Comparison of ENCODE assay signal across 21 mouse cellular contexts in the genomic region with DNA sequence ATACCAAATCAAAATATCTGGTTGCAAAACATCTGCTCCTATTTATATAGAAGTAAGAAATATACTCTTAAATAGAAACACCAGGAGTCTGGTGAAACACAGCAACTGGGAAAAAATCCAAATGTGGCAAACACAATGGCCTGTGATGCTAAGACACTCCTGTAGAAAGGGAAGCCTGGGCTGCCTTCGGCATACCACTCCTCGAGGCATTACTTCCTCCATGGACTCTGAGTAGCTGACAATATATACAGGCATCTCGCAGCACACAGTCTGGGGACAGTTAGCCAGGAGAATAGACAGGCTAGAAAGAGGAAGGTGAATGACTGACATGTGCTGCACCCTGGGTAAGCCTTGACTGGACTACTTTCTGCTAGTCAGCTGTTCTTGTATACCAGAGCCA.
DNase-seq lines count a peak whose midpoint lies in the region; ATAC-seq and TF ChIP-seq lines count a peak whose summit lies in the region.
"Had no signal": no experiment of that assay in that cellular context is flagged by ENCODE, and none has a peak within 500 bp of the region (broad histone marks: within the 10 kb centered on the region; RNA-seq: fewer than 3 reads in every experiment).

No protein-coding gene starts in this region.

- H3K36me3 ChIP-seq in liver, adult 2 months (ENCODE audit: control insufficient read depth, insufficient read depth, low read length), result no peaks in the 10 kb centered on the region
- no peaks in the 10 kb centered on the region for H3K36me3 ChIP-seq in liver, embryonic 11.5 days (ENCODE audit: control insufficient read depth, insufficient read depth, low read length)
- H3K36me3 ChIP-seq: G1E; heart, embryonic 12.5 days; neural tube, embryonic 15.5 days had no signal

- no peak overlapping the region for H3K4me2 ChIP-seq in liver, embryonic 11.5 days
- H3K4me2 ChIP-seq: heart, embryonic 12.5 days; midbrain, embryonic 11.5 days; neural tube, embryonic 15.5 days had no signal

- no peaks in the 10 kb centered on the region for H3K9me3 ChIP-seq in liver, embryonic 11.5 days (ENCODE audit: control insufficient read depth, low read length)
- H3K9me3 ChIP-seq: G1E; heart, embryonic 12.5 days; neural tube, embryonic 15.5 days had no signal

- no peak for ATAC-seq in liver, embryonic 11.5 days (replicated peaks; ENCODE audit: low FRiP score)
- ATAC-seq in hematopoietic stem cell, adult 5-6 weeks (replicated peaks in 1 of 2; ENCODE audit: insufficient read depth in 1 of 2, low FRiP score in 2 of 2, low TSS enrichment in 1 of 2, low read depth in 1 of 2, poor library complexity in 2 of 2, severe bottlenecking in 2 of 2), result 0 out of 4 replicates have a peak, but pooled peaks have one; percentile 32 to 35
- ATAC-seq: CD4-positive, CD25-positive, alpha-beta regulatory T cell, adult 4 months; hindbrain, embryonic 16.5 days had no signal

- H3K4me1 ChIP-seq in liver, adult 2 months (ENCODE audit: control insufficient read depth, insufficient read depth, low read length), result no peaks in the 10 kb centered on the region
- 0 out of 2 replicates have a peak, but pooled peaks cover 2% of the 10 kb centered on the region for H3K4me1 ChIP-seq in liver, embryonic 11.5 days (replicated peaks; ENCODE audit: control insufficient read depth, insufficient read depth, low read length)

- TF ChIP-seq POLR2A in liver, adult 2 months (IDR thresholded peaks at IDR 0.05; ENCODE audit: extremely low read depth, insufficient read depth, low read length), result no peak

- no peak overlapping the region for H3K4me3 ChIP-seq in liver, adult 2 months (ENCODE audit: insufficient read depth, low read depth, low read length)
- H3K4me3 ChIP-seq in liver, embryonic 11.5 days (ENCODE audit: low read depth, low read length), result no peak overlapping the region
- H3K4me3 ChIP-seq: heart, embryonic 12.5 days; neural tube, embryonic 15.5 days had no signal

- 80% methylated on average over 3 of the region's 3 CpGs for WGBS in liver, adult 2 months
- 43% methylated on average over 3 of the region's 3 CpGs for WGBS in liver, embryonic 11.5 days

- no peaks in the 10 kb centered on the region for H3K79me2 ChIP-seq in liver, adult 2 months (ENCODE audit: control insufficient read depth, insufficient read depth, low read length)

- peak; percentile 31 for DNase-seq in liver, adult 2 months (ENCODE audit: extremely low read depth, low read depth, low spot score)
- DNase-seq in liver, embryonic 11.5 days (ENCODE audit: low spot score), result no peak
- DNase-seq in A20 (ENCODE audit: low read depth, low spot score) (peak; percentile 26), adipocyte (ENCODE audit: low spot score) (peak; percentile 44)
- DNase-seq in kidney, postnatal 25 days, result no peak
- DNase-seq in urinary bladder, postnatal 4 days (ENCODE audit: low spot score in 2 of 2), result no peak
- DNase-seq: adrenal gland, adult 8-10 months; cerebellum, adult 8-10 months; gastrocnemius, postnatal 36 days; kidney, adult 18-20 months; kidney, postnatal 10 days; spleen, adult 18-20 months; thymus, adult 18-20 months had no signal

- no peaks in the 10 kb centered on the region for H3K27me3 ChIP-seq in liver, adult 2 months (ENCODE audit: control insufficient read depth, insufficient read depth, low read length)
- H3K27me3 ChIP-seq in liver, embryonic 11.5 days (replicated peaks; ENCODE audit: control insufficient read depth, insufficient read depth, low read length), result no peaks in the 10 kb centered on the region
- H3K27me3 ChIP-seq: heart, embryonic 12.5 days; neural tube, embryonic 15.5 days had no signal

- no peak overlapping the region for H3K27ac ChIP-seq in liver, adult 2 months (replicated peaks; ENCODE audit: insufficient read depth, low read depth, low read length)
- H3K27ac ChIP-seq in liver, embryonic 11.5 days (ENCODE audit: low read depth, low read length), result no peak overlapping the region
- H3K27ac ChIP-seq: liver, embryonic 14.5 days; neural tube, embryonic 15.5 days had no signal

- TF ChIP-seq CTCF in liver, adult 2 months (IDR thresholded peaks at IDR 0.05; ENCODE audit: low read depth, low read length), result no peak

- no peak overlapping the region for H3K9ac ChIP-seq in liver, adult 2 months (ENCODE audit: low read depth, low read length)
- H3K9ac ChIP-seq in liver, embryonic 11.5 days (ENCODE audit: low read depth, low read length), result no peak overlapping the region
- H3K9ac ChIP-seq: heart, embryonic 12.5 days; liver, embryonic 14.5 days; neural tube, embryonic 15.5 days had no signal

Comparison
In these comparisons a context has a peak if more than half of its experiments do, and no peak if none do; other contexts are left out.
1. DNase-seq: peak in liver, adult 2 months (single experiment), A20 (single experiment) and adipocyte (single experiment); none in liver, embryonic 11.5 days (single experiment), kidney, postnatal 25 days (0 of 2) and urinary bladder, postnatal 4 days (0 of 2).